Mouse (Mus musculus) adrenal gland, postnatal 10 days (tissue): ENCODE measurements around the gene Hhex. TPM values are rescaled to one million over a fixed set of nuclear protein-coding genes. Genes with fewer than 3 reads are reported as not detected.

Experiments used
- DNase-seq: peaks from one replicate; pipeline ENCODE4 v3.0.0; 2021; ENCODE audit warnings: mixed read lengths
- long read RNA-seq, 2 experiments: library from polyadenylated mRNA; stranded (forward); transcript quantifications; one replicate each; pipeline ENCODE4 v2.0.0; 2021
- total RNA-seq, 2 experiments: library from RNA; stranded (reverse); gene quantifications; 2 replicates each; pipeline ENCODE4 v1.2.3; 2021

Hhex gene
- total RNA-seq = 10 to 100 TPM; 19.8 to 26.7 TPM
- long read RNA-seq, experiment 1, transcript Hhex-201 (4 exons, 1,802 nt) = major isoform, 40 of 43 reads
- long read RNA-seq, experiment 1, partial matches to known transcripts = 3 of 43 reads
- long read RNA-seq, experiment 1, other reads (novel, unspliced or antisense) = 0 of 43 reads
- long read RNA-seq, experiment 2, transcript Hhex-201 (4 exons, 1,802 nt) = major isoform, 14 of 14 reads
- long read RNA-seq, experiment 2, partial matches to known transcripts = 0 of 14 reads
- long read RNA-seq, experiment 2, other reads (novel, unspliced or antisense) = 0 of 14 reads

GRCm38 (mm10) chr19:37434263-37434951 is at the start of gene Hhex:
Hhex (plus strand) TSS chr19:37434810.
- DNase-seq = peak; percentile 94

GRCm38 (mm10) chr19:37386126-37386525 is 48.5 kb upstream of the Hhex start:
- no peak for DNase-seq

GRCm38 (mm10) chr19:37391869-37392268 is 42.7 kb upstream of the Hhex start:
- no peak for DNase-seq

- DNase-seq = no peak
Observed at GRCm38 (mm10) chr19:37396279-37396678, 38.3 kb upstream of the Hhex start.

GRCm38 (mm10) chr19:37400936-37401335 is 33.7 kb upstream of the Hhex start:
- DNase-seq = no peak

- DNase-seq = peak; percentile 48
Observed at GRCm38 (mm10) chr19:37418294-37418693, 16.3 kb upstream of the Hhex start.

GRCm38 (mm10) chr19:37419613-37420012 is 15.0 kb upstream of the Hhex start:
- peak; percentile 73 for DNase-seq

GRCm38 (mm10) chr19:37428589-37428988 is 6.0 kb upstream of the Hhex start:
- DNase-seq = no peak

- DNase-seq = no peak
Observed at GRCm38 (mm10) chr19:37431139-37431756, 3.4 kb upstream of the Hhex start.

- no peak for DNase-seq
Observed at GRCm38 (mm10) chr19:37432868-37433570, 1.6 kb upstream of the Hhex start.

GRCm38 (mm10) chr19:37433895-37434262 is 731 bp upstream of the Hhex start:
- DNase-seq = peak; percentile 47

GRCm38 (mm10) chr19:37435041-37435852 is 637 bp downstream of the Hhex start:
- peak; percentile 72 for DNase-seq

- DNase-seq = peak; percentile 41
Observed at GRCm38 (mm10) chr19:37435853-37436174, 1.2 kb downstream of the Hhex start.

GRCm38 (mm10) chr19:37436514-37437288 is 2.1 kb downstream of the Hhex start:
- DNase-seq = peak; percentile 43

- no peak for DNase-seq
Observed at GRCm38 (mm10) chr19:37437289-37437606, 2.6 kb downstream of the Hhex start.

- peak; percentile 23 for DNase-seq
Observed at GRCm38 (mm10) chr19:37440181-37440580, 5.6 kb downstream of the Hhex start.

GRCm38 (mm10) chr19:37440708-37441475 is 6.3 kb downstream of the Hhex start:
- peak; percentile 72 for DNase-seq

- no peak for DNase-seq
Observed at GRCm38 (mm10) chr19:37442524-37443286, 8.1 kb downstream of the Hhex start.

- no peak for DNase-seq
Observed at GRCm38 (mm10) chr19:37443631-37444140, 9.1 kb downstream of the Hhex start.

GRCm38 (mm10) chr19:37448212-37448611 is 13.6 kb downstream of the Hhex start:
- no peak for DNase-seq
